Mouse (Mus musculus): ENCODE results near the gene Gpr62. TPM values are rescaled to one million over a fixed set of nuclear protein-coding genes. Genes with fewer than 3 reads are reported as not detected.

The Gpr62 gene
- total and polyA plus RNA-seq, 3 experiments = not detected

DNA sequence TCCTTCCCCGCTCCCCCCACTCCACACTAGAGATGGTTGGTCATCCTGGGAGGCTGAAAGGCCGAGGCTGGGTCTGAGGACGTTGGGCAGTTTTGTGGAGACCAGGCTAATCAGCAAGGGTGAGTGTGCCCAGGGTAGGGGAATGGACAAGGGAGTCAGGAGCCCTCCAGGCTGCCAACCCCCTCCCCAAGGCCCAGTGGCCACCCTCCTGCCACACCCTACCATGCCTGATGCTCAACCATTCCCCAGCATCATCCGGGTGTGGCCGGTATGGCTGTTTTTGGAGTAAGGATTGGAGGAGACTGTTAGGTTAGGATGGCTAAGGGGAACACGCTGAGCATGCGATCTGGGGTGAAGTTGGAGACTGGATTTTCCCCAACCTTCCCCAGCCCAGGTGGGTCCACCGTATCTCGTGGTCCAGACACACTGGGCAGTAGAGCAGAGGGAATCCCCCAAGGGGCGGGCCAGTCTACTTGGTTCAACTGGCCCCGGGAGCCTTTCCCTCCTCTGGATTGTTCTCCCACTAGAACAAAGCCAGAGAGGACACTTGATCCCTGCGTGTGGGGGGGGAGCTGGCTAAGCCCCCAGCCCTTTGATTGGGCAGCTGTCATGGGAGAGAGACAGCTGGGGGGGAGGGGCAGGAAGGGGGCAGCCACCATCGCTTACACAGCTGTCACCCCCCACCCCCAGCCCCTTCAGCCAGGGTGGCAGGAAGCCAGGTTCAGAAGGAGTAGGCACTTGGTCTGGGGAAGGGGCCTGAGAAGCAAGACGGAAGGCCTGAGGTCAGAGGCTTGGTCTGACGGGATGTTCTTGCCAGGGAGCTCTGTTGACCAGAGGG, 9.2 kb downstream of the Gpr62 start:
- Histone ChIP-seq H3K4me1 (ENCODE audit: insufficient read depth, low read depth, low read length) (peaks cover 35% of the 10 kb centered on the region), H3K36me3 (replicated peaks) (no peaks in the 10 kb centered on the region), H3K4me3 (ENCODE audit: low read depth, low read length) (no peak overlapping the region), H3K27me3 (ENCODE audit: insufficient read depth, low read length) (peaks cover 86% of the 10 kb centered on the region), H3K9me3 (replicated peaks) (no peaks in the 10 kb centered on the region)
- DNase-seq (ENCODE audit: low spot score) (no peak), ATAC-seq (ENCODE audit: extremely low read depth, insufficient number of reproducible peaks, low FRiP score, poor library complexity, severe bottlenecking) (no peak)
- TF ChIP-seq TAL1 (conservative IDR thresholded peaks at IDR 0.05; ENCODE audit: low read depth, low read length) (no peak), GATA1 (IDR thresholded peaks at IDR 0.05; ENCODE audit: borderline replicate concordance, low read length) (no peak), POLR2AphosphoS5 (IDR thresholded peaks at IDR 0.05; ENCODE audit: insufficient replicate concordance, low read depth, low read length) (no peak), CTCF (IDR thresholded peaks at IDR 0.05; ENCODE audit: low read depth, low read length) (no peak), GATA2 (IDR thresholded peaks at IDR 0.05; ENCODE audit: borderline replicate concordance, low read depth, low read length) (no peak)

DNA sequence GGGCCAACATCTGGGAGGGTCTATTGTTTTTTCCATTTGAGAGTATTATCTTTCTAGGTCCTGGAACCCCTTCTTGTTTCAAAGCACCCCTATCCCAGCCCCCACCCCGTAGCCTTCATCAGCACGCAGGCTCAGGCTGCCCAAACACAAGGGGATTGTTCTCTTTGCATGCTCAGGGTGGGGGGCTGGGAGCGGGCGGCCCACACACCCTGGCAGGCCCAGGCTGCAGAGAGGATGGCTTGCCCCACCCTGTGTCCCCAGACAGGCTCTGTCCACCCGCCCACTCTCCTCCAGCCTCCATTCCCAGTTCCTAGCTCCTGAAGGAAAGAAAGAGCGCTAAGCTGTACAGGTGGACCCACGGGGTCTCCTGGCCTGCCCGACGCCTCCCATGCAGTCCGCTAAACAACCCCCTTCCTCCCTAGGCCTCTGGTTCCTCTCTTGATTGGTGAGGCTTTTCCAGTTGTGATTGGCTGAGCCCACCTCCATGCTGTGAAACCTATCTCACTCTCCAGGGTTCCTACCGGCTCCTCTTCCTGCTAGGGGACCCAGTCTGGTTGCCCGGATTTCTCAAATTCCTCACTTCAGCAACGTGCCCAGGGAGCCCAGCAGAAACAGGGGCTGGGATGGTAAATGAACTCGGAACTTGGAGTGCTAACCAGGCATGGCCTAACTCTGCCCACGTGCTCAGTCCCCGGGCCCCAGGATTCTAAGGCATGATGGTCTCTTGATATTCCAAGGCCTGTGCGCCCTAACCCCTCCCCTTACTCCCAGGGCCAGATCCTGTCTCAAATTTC, 10.7 kb downstream of the Gpr62 start:
- Histone ChIP-seq H3K4me3 (ENCODE audit: low read depth, low read length) (no peak overlapping the region), H3K36me3 (replicated peaks) (no peaks in the 10 kb centered on the region), H3K27me3 (ENCODE audit: insufficient read depth, low read length) (peaks cover 90% of the 10 kb centered on the region), H3K4me1 (ENCODE audit: insufficient read depth, low read depth, low read length) (peaks cover 48% of the 10 kb centered on the region), H3K9me3 (replicated peaks) (no peaks in the 10 kb centered on the region)
- ATAC-seq (ENCODE audit: extremely low read depth, insufficient number of reproducible peaks, low FRiP score, poor library complexity, severe bottlenecking) = no peak
- no peak for DNase-seq (ENCODE audit: low spot score)
- TF ChIP-seq POLR2AphosphoS5 (IDR thresholded peaks at IDR 0.05; ENCODE audit: insufficient replicate concordance, low read depth, low read length) (no peak), CTCF (IDR thresholded peaks at IDR 0.05; ENCODE audit: low read depth, low read length) (no peak), GATA2 (IDR thresholded peaks at IDR 0.05; ENCODE audit: borderline replicate concordance, low read depth, low read length) (no peak), TAL1 (conservative IDR thresholded peaks at IDR 0.05; ENCODE audit: low read depth, low read length) (no peak), GATA1 (IDR thresholded peaks at IDR 0.05; ENCODE audit: borderline replicate concordance, low read length) (no peak)

DNA sequence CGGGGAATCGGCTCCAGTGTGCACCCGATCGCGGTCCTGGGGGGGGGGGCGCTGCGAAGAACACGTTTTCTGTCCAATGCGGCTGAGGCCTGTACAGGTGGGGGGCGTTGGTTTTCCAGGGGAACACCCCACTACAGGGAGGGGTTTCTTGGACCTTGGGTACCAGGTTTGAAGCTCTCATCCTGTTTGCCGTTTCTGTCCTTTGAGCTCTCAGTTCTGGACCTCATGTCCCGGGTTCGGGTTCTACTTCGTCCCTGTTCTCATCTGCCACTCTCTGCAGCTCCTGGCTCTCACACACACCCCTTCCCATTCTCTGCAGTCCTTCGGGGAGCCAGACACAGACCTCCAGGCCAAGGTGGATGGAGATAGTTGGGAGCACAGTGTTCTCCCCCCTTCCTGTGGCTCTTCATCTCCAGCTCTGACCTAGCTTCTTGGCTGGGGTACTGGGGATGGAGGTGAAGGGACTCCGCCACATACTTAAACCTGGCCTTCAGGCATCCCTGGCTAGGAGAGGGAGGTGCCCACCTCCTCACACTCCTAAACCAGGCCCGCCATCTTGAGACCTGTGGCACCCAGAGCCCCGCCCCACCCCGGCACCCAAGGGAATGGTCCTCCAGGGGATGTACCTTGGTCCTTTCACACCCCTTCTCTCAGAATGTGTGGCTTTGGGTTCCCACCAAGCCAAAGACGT, 11.5 kb downstream of the Gpr62 start:
- ATAC-seq (ENCODE audit: extremely low read depth, insufficient number of reproducible peaks, low FRiP score, poor library complexity, severe bottlenecking) (no peak), DNase-seq (ENCODE audit: low spot score) (no peak)
- Histone ChIP-seq H3K27me3 (ENCODE audit: insufficient read depth, low read length) (peaks cover 86% of the 10 kb centered on the region), H3K4me3 (ENCODE audit: low read depth, low read length) (peak overlapping the region; percentile 73), H3K9me3 (replicated peaks) (no peaks in the 10 kb centered on the region), H3K4me1 (ENCODE audit: insufficient read depth, low read depth, low read length) (peaks cover 48% of the 10 kb centered on the region), H3K36me3 (replicated peaks) (no peaks in the 10 kb centered on the region)
- TF ChIP-seq POLR2AphosphoS5 (IDR thresholded peaks at IDR 0.05; ENCODE audit: insufficient replicate concordance, low read depth, low read length) = no peak
- TF ChIP-seq CTCF (IDR thresholded peaks at IDR 0.05; ENCODE audit: low read depth, low read length) = no peak
- TF ChIP-seq GATA1 (IDR thresholded peaks at IDR 0.05; ENCODE audit: borderline replicate concordance, low read length) = no peak
- TF ChIP-seq TAL1 (conservative IDR thresholded peaks at IDR 0.05; ENCODE audit: low read depth, low read length) = no peak
- no peak for TF ChIP-seq GATA2 (IDR thresholded peaks at IDR 0.05; ENCODE audit: borderline replicate concordance, low read depth, low read length)

DNA sequence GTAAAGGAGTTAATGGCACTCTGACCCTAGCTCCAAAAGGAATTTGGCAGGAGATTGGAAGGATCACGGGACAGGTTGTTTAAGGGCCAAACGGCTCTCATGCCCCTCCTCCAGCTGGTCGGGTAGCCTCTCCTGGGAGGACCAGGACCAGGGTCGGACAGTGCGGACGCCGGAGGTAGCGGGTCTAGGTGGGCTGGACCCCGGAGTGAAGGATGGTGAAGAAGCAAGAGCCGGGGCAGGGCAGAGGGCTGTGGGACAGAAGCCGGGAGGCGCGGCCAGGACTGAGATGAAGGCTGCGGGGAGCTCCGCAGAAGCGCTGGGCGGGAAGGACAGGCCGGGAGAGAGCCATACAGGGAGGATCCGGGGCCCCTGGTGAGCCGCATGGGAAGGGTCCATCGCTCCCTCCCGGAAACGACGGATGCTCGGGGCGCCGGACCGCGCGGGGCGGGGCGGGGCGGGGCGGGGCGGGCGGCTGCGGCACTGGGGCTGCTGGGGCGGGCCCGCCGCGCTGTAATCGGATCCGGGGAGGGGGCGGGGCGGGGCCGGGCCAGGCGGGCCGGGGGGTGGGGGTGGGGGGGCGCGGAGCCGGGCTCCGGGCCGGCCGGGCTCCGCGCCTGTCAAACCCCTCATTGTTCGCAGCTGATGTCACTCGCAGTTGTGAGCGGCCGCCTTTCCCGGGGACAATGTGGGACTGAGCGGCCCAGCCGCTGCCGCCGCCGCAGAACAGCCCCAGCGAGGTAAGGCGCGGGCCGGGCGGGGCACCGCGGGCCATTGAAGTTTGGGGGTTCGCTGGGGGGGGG, 12.3 kb downstream of the Gpr62 start, which contains the start of gene Pcbp4:
Gene Pcbp4 (plus strand): TSS at position 21 of the 800 bp plus-strand sequence.
- DNase-seq (ENCODE audit: low spot score) = peak; percentile 76
- peaks cover 82% of the 10 kb centered on the region for H3K27me3 ChIP-seq (ENCODE audit: insufficient read depth, low read length)
- H3K9me3 ChIP-seq (replicated peaks) = no peaks in the 10 kb centered on the region
- H3K4me1 ChIP-seq (ENCODE audit: insufficient read depth, low read depth, low read length) = peaks cover 54% of the 10 kb centered on the region
- peak; percentile 29 for ATAC-seq (ENCODE audit: extremely low read depth, insufficient number of reproducible peaks, low FRiP score, poor library complexity, severe bottlenecking)
- H3K36me3 ChIP-seq (replicated peaks) = no peaks in the 10 kb centered on the region
- TF ChIP-seq GATA1 (IDR thresholded peaks at IDR 0.05; ENCODE audit: borderline replicate concordance, low read length) = no peak
- no peak for TF ChIP-seq CTCF (IDR thresholded peaks at IDR 0.05; ENCODE audit: low read depth, low read length)
- H3K4me3 ChIP-seq (ENCODE audit: low read depth, low read length) = peak within 1 kb of the TSS; percentile 73

DNA sequence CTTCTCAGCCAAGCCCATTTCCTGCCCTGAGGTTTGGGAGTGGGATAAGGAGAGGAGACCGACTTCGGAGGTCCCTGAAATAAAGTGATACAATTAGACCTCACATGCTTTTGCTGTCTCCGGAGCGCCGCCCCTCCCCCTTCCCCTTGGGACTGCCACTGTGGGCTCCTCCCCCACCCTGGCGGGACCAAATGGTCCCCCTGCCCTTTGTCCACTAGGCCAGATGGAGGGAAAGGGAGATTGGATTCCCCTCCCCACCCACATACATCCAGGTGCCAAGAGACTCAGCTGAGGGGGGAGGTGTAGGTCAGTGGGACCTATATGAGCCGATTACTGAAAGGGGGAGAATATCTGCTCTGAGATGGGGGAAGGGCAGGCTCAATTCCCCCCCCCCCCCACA, 12.9 kb downstream of the Gpr62 start:
- peak overlapping the region; percentile 73 for H3K4me3 ChIP-seq (ENCODE audit: low read depth, low read length)
- TF ChIP-seq GATA1 (IDR thresholded peaks at IDR 0.05; ENCODE audit: borderline replicate concordance, low read length) = no peak
- no peaks in the 10 kb centered on the region for H3K36me3 ChIP-seq (replicated peaks)
- peaks cover 60% of the 10 kb centered on the region for H3K4me1 ChIP-seq (ENCODE audit: insufficient read depth, low read depth, low read length)
- ATAC-seq (ENCODE audit: extremely low read depth, insufficient number of reproducible peaks, low FRiP score, poor library complexity, severe bottlenecking) = no peak
- H3K9me3 ChIP-seq (replicated peaks) = no peaks in the 10 kb centered on the region
- peaks cover 76% of the 10 kb centered on the region for H3K27me3 ChIP-seq (ENCODE audit: insufficient read depth, low read length)
- DNase-seq (ENCODE audit: low spot score) = no peak

Measured in G1E (cell line).